Mouse (Mus musculus) neural tube, embryonic 10.5 days (tissue): Measurements from ENCODE around the gene Pcyt1a.

Experiments
- DNase-seq: peaks from one replicate; pipeline ENCODE4 v3.0.0-alpha.2; 2017; ENCODE audit warnings: low spot score; ENCODE audit errors: extremely low spot score

Gene Pcyt1a

GRCm38 (mm10) chr16:32509066-32509942, 78.6 kb downstream of the Pcyt1a start:
- no peak for DNase-seq

GRCm38 (mm10) chr16:32510399-32511337, 79.9 kb downstream of the Pcyt1a start:
- no peak for DNase-seq

GRCm38 (mm10) chr16:32511338-32511734, 80.6 kb downstream of the Pcyt1a start:
- no peak for DNase-seq

GRCm38 (mm10) chr16:32511827-32512490, 81.2 kb downstream of the Pcyt1a start:
- no peak for DNase-seq

GRCm38 (mm10) chr16:32512921-32513320, 82.2 kb downstream of the Pcyt1a start:
- no peak for DNase-seq

- no peak for DNase-seq
These were observed 82.7 kb downstream of the Pcyt1a start for GRCm38 (mm10) chr16:32513401-32513800.

GRCm38 (mm10) chr16:32513948-32514347, 83.2 kb downstream of the Pcyt1a start:
- DNase-seq, result no peak

GRCm38 (mm10) chr16:32516006-32516962, 85.6 kb downstream of the Pcyt1a start:
- DNase-seq, result peak; percentile 74

- DNase-seq, result no peak
These were observed 87.2 kb downstream of the Pcyt1a start for GRCm38 (mm10) chr16:32517785-32518481.

GRCm38 (mm10) chr16:32519656-32520371, 89.1 kb downstream of the Pcyt1a start:
- DNase-seq, result no peak

- DNase-seq, result no peak
These were observed 89.6 kb downstream of the Pcyt1a start for GRCm38 (mm10) chr16:32520372-32520748.

GRCm38 (mm10) chr16:32522578-32523194, 92.0 kb downstream of the Pcyt1a start:
- DNase-seq, result no peak

- no peak for DNase-seq
These were observed 92.9 kb downstream of the Pcyt1a start for GRCm38 (mm10) chr16:32523462-32524243.

GRCm38 (mm10) chr16:32524244-32524615, 93.5 kb downstream of the Pcyt1a start:
- DNase-seq, result no peak
